Mouse (Mus musculus) gastrocnemius, adult 2 months (tissue): ENCODE results near the gene Gm21488. TPM values are rescaled to one million over a fixed set of nuclear protein-coding genes. Genes with fewer than 3 reads are reported as not detected.
"Not testable (repeated sequence)": the region's sequence is repeated elsewhere in the genome, so short reads cannot be mapped to it uniquely, and the experiment has no call there.

Experiments used
- DNase-seq: peaks from one replicate; pipeline ENCODE4 v3.0.0; 2022
- H3K27ac ChIP-seq: fragments of 200-600 bp; 2 replicates; pipeline ENCODE4 v1.8.1; 2022; ENCODE audit warnings: mild to moderate bottlenecking
- H3K4me3 ChIP-seq: fragments of 200-600 bp; 2 replicates; pipeline ENCODE4 v1.8.1; 2022; ENCODE audit warnings: mild to moderate bottlenecking, moderate library complexity
- intact Hi-C: fragments of 180-260 bp; cut with DNase I; formaldehyde crosslinking; loops from one replicate; pipeline ENCODE4 v1.15.1; 2025
- long read RNA-seq, 2 experiments: library from polyadenylated mRNA; stranded (forward); transcript quantifications; one replicate each; pipeline ENCODE4 v2.0.0; 2021
- total RNA-seq, 2 experiments: library from RNA; stranded (reverse); gene quantifications; 2 replicates each; pipeline ENCODE4 v1.2.3; 2021

The Gm21488 gene
- not detected for total RNA-seq
- long read RNA-seq, experiment 1, result 0 reads
- long read RNA-seq, experiment 2, result 0 reads

DNA sequence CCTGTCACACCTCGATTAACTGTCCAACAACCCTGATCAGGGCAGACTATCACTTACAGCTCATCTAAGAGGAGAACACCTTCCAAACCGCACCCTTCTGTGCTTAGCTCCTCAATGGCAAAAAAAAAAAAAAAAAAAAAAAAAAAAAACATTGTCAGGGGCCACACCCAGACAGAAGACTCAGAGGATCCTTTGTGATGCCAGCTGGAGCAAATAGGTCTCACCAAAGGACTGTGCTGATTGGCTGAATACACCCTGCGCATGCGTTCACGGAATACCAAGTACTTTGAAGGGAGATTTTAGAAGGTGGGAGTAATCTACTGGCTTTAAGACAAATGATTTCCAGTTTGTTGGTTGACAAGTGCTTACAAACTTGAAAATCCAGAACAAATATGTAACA, at the start of gene Gm21488:
Gene Gm21488 (minus strand): TSS at position 101 of the 400 bp plus-strand sequence.
- H3K4me3 ChIP-seq, H3K27ac ChIP-seq, DNase-seq, intact Hi-C loops: not testable (repeated sequence)
